Comparison of ENCODE assay signal across 7 mouse cellular contexts in the genomic region with DNA sequence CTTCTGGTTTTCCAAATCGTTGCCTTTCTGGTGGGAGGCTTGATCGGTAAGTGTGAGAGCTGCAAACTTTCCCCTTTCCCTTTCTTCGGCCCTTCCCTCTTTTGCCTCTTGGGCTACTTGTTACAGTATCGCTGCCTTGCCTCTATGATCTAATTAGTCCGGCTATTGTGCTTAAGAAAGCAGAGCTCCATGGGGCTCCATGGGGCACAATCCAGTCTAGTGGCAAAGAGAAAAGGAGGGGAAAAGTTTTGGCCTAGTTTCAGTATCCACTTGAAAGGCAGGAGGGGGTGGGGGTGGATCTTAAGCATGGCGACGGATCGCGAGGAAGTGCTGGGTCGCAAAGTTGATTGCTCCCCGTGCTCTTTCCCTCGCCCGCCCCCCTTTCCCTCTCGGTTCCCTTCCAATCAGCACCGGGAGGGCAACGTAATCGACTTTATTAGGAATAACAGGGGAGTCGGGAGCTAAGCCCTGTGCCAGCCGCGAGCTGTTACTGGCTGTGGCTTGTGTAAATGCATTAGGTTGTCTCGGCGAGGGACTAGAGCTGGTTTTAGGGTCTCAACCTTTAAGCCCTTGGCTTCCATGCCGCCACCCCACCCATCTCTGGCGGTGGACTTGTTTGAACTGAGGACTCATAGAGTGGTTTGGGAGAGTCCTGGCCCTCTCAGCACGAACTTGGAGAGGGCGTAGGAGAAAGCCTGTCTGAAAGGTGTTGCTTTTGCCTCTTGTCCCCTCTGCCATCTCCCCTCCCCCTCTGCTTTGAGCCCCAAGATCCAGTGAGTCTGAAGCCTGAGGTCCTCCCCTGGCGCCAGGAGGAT. TPM values are rescaled to one million over a fixed set of nuclear protein-coding genes. Genes with fewer than 3 reads are reported as not detected.
A peak's percentile ranks its signal among the peaks of the same experiment; 100 is the strongest.
DNase-seq lines count a peak whose midpoint lies in the region; ATAC-seq lines count a peak whose summit lies in the region.

No protein-coding gene starts in this region.

- no peaks in the 10 kb centered on the region for H3K36me3 ChIP-seq in intestine, embryonic 16.5 days (ENCODE audit: control insufficient read depth, insufficient read depth, low read length)

- H3K27ac ChIP-seq in intestine, embryonic 16.5 days (ENCODE audit: low read length) = peak overlapping the region; percentile 80

- H3K9ac ChIP-seq in intestine, embryonic 16.5 days (ENCODE audit: low read depth, low read length) = peak overlapping the region; percentile 78

- intact Hi-C loops in left cerebral cortex, postnatal 36 days (cut with DNase I) = loop anchor here (5.0 kb wide), 2 partner anchors 47 to 178 kb away; no protein-coding TSS in a partner anchor

- DNase-seq in adrenal gland, adult (ENCODE audit: inconsistent age in 2 of 2, low spot score in 1 of 2) = peak; percentile 79 to 91
- DNase-seq in embryo, embryonic 9.5 days (ENCODE audit: extremely low spot score) = peak; percentile 81
- peak; percentile 98 for DNase-seq in heart, adult 11 months
- DNase-seq in left cerebral cortex, postnatal 36 days (ENCODE audit: low spot score in 2 of 2) = peak; percentile 35 to 55
- DNase-seq in right cerebral cortex, postnatal 25 days = peak; percentile 42

- no peaks in the 10 kb centered on the region for H3K9me3 ChIP-seq in intestine, embryonic 16.5 days (ENCODE audit: control insufficient read depth, low read length)

- H3K4me2 ChIP-seq in intestine, embryonic 16.5 days (ENCODE audit: low read depth, low read length) = peak overlapping the region; percentile 89

- ATAC-seq in intestine, embryonic 16.5 days = peak; percentile 76
- peak; percentile 64 for ATAC-seq in megakaryocyte-erythroid progenitor cell, adult 5-6 weeks (replicated peaks; ENCODE audit: low FRiP score, low TSS enrichment, poor library complexity, severe bottlenecking)

- no peaks in the 10 kb centered on the region for H3K27me3 ChIP-seq in intestine, embryonic 16.5 days (replicated peaks; ENCODE audit: control insufficient read depth, insufficient read depth, low read length)

- peak overlapping the region; percentile 75 for H3K4me3 ChIP-seq in intestine, embryonic 16.5 days (ENCODE audit: low read length)

- peaks cover 12% of the 10 kb centered on the region for H3K4me1 ChIP-seq in intestine, embryonic 16.5 days (ENCODE audit: control insufficient read depth, insufficient read depth, low read length)

- under 1% methylated on average over 25 of the region's 27 CpGs for WGBS in intestine, embryonic 16.5 days

RNA-seq across cellular contexts. Expression of gene Wls, which starts 0.7 kb away (rescaled TPM):
- polyA plus RNA-seq in intestine, embryonic 16.5 days (2015; fragmentation: Nextera tagmentation; extraction: Ambion mirVana) = 67.2 and 73.2 TPM in 2 replicates
- total RNA-seq in left cerebral cortex, postnatal 36 days (2021) = 10 to 100 TPM; 42.7 to 43.2 TPM
- total RNA-seq in megakaryocyte-erythroid progenitor cell, adult 5-6 weeks (2014; fragmentation: Nextera tagmentation) = 6.1 and 14.0 TPM in 2 replicates
- total RNA-seq in megakaryocyte-erythroid progenitor cell, adult 5-6 weeks (2017) = 6.9 and 9.5 TPM in 2 replicates

Comparison
In these comparisons a context has a peak if more than half of its experiments do, and no peak if none do; other contexts are left out.
1. Peak in every context shown above with its lines: DNase-seq, ATAC-seq, H3K4me3 ChIP-seq and H3K27ac ChIP-seq.
2. DNase-seq: peak in every context shown above with its lines; median percentile 98 in heart, adult 11 months; 85 in adrenal gland, adult; 81 in embryo, embryonic 9.5 days; 45 in left cerebral cortex, postnatal 36 days; 42 in right cerebral cortex, postnatal 25 days.